Mouse (Mus musculus): ENCODE measurements at regions not wholly inside any gene's neighbourhood (a gene's known extent, or its start where the extent isn't known, plus 50 kb on each side); places are given as distances from the start of the nearest gene placed in this dataset.

DNA sequence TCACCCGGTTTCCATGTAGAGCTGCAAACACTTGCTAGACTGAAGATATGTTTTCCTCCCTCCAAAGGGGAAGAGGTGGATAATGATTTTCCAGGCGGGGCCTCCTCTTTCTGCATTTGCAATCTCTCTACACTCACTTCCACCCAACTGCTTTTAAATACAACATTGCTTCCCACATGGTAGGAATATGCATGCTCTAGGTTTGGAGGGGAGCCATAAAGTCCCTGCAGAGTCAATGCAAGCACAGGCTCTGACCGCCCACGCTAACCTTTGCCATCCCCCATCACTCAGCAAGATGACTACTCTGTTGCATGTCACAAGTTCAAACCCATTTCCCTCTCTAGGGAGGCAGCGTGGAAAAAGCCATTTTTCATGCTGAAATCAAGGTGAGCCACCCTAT lies 372.9 kb downstream of the Tmem132b start:
- Histone ChIP-seq H3K9ac (ENCODE audit: low read depth, low read length, severe bottlenecking) (no peak overlapping the region), H3K9me3 (ENCODE audit: control insufficient read depth, low read length) (no peaks in the 10 kb centered on the region), H3K4me1 (ENCODE audit: control insufficient read depth, insufficient read depth, low read length) (no peaks in the 10 kb centered on the region), H3K4me2 (replicated peaks; ENCODE audit: low read depth, low read length, severe bottlenecking) (no peak overlapping the region), H3K27ac (replicated peaks; ENCODE audit: low read depth, low read length) (no peak overlapping the region), H3K27me3 (ENCODE audit: control insufficient read depth, insufficient read depth, low read length) (no peaks in the 10 kb centered on the region), H3K4me3 (replicated peaks; ENCODE audit: low read length) (no peak overlapping the region), H3K36me3 (ENCODE audit: control insufficient read depth, insufficient read depth, low read length) (no peaks in the 10 kb centered on the region)
- ATAC-seq (ENCODE audit: low FRiP score, low read depth): no peak
- no peak for TF ChIP-seq POLR2A (IDR thresholded peaks at IDR 0.05; ENCODE audit: borderline replicate concordance, extremely low read depth, insufficient read depth, insufficient read length)
- no peak for DNase-seq (ENCODE audit: low spot score)
- 70% methylated on average over 5 of the region's 5 CpGs for WGBS

DNA sequence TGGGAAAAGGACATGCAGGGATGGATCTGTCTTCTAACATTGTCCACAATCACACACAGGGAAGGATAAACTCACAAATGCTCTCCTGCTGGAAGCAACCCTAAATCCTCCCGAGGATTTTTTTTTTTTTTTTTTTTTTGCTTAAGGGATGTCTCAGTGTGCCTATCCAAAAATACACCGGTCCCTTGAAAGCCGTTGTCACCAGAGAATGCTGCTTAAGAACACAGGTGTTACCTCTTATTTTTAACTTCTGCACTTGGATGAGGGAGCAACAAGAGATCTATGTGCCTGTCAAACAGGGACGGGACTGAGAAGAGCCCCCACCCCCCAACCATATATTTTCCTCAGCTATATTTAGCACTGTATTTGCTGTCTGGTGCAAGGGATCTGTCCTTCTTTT lies 375.8 kb downstream of the Tmem132b start:
- Histone ChIP-seq H3K4me2 (replicated peaks; ENCODE audit: low read depth, low read length, severe bottlenecking) (no peak overlapping the region), H3K27ac (replicated peaks; ENCODE audit: low read depth, low read length) (no peak overlapping the region), H3K9me3 (ENCODE audit: control insufficient read depth, low read length) (no peaks in the 10 kb centered on the region), H3K27me3 (ENCODE audit: control insufficient read depth, insufficient read depth, low read length) (no peaks in the 10 kb centered on the region), H3K4me1 (ENCODE audit: control insufficient read depth, insufficient read depth, low read length) (no peaks in the 10 kb centered on the region), H3K9ac (ENCODE audit: low read depth, low read length, severe bottlenecking) (no peak overlapping the region), H3K4me3 (replicated peaks; ENCODE audit: low read length) (no peak overlapping the region), H3K36me3 (ENCODE audit: control insufficient read depth, insufficient read depth, low read length) (no peaks in the 10 kb centered on the region)
- WGBS: 85% methylated on average over 4 of the region's 4 CpGs
- ATAC-seq (ENCODE audit: low FRiP score, low read depth) (no peak), DNase-seq (ENCODE audit: low spot score) (no peak)
- no peak for TF ChIP-seq POLR2A (IDR thresholded peaks at IDR 0.05; ENCODE audit: borderline replicate concordance, extremely low read depth, insufficient read depth, insufficient read length)

DNA sequence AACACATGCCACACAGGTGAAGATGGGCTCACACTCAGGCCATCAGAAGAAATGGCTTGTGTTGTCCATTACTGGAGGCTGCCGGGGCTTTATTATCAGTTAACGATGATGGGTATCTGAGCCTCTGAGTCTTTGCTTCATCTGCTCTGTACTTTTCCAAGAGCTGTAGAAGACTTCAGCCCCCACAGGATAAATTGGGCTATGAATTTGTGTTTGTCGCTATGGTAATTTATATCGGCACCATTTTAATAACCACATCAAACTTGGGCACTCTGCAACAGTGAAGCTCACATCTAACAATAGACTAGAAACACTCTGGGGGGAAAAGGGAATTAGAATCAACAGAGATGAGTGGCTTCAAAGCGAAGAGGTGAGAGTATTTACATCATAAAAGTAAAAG lies 376.3 kb downstream of the Tmem132b start:
- ATAC-seq (ENCODE audit: low FRiP score, low read depth): no peak
- H3K4me3 ChIP-seq (replicated peaks; ENCODE audit: low read length): no peak overlapping the region

DNA sequence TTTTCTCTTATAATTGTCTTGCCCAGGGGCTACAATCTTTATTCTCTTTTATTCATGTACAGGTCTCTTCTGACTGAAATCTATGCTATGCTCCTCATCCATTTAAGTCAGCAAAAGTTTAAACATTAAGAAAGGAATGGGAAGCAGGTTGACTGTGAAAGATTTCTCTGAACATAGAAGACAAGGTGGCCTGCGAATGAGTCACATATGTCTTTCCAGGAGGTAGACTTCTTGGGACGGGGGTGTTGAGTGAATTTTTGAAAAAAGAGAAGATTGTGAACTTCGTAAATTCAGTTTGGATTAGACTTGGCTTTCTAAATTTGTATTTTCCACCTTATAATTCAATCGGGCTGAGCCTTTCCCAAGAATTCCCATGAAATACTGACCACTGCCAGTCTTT lies 384.3 kb downstream of the Tmem132b start:
- Histone ChIP-seq H3K9ac (ENCODE audit: low read depth, low read length, severe bottlenecking) (no peak overlapping the region), H3K27me3 (ENCODE audit: control insufficient read depth, insufficient read depth, low read length) (no peaks in the 10 kb centered on the region), H3K27ac (replicated peaks; ENCODE audit: low read depth, low read length) (no peak overlapping the region), H3K36me3 (ENCODE audit: control insufficient read depth, insufficient read depth, low read length) (no peaks in the 10 kb centered on the region), H3K4me3 (replicated peaks; ENCODE audit: low read length) (no peak overlapping the region), H3K9me3 (ENCODE audit: control insufficient read depth, low read length) (no peaks in the 10 kb centered on the region), H3K4me2 (replicated peaks; ENCODE audit: low read depth, low read length, severe bottlenecking) (no peak overlapping the region), H3K4me1 (ENCODE audit: control insufficient read depth, insufficient read depth, low read length) (no peaks in the 10 kb centered on the region)
- ATAC-seq (ENCODE audit: low FRiP score, low read depth) (no peak), DNase-seq (ENCODE audit: low spot score) (no peak)
- TF ChIP-seq POLR2A (IDR thresholded peaks at IDR 0.05; ENCODE audit: borderline replicate concordance, extremely low read depth, insufficient read depth, insufficient read length): no peak
- WGBS: 89% methylated on average over 4 of the region's 4 CpGs

More for the DNA sequence above, 376.3 kb downstream of the Tmem132b start:
- no peak for DNase-seq (ENCODE audit: low spot score)
- Histone ChIP-seq H3K9me3 (ENCODE audit: control insufficient read depth, low read length) (no peaks in the 10 kb centered on the region), H3K9ac (ENCODE audit: low read depth, low read length, severe bottlenecking) (no peak overlapping the region), H3K4me2 (replicated peaks; ENCODE audit: low read depth, low read length, severe bottlenecking) (no peak overlapping the region), H3K27ac (replicated peaks; ENCODE audit: low read depth, low read length) (no peak overlapping the region), H3K4me1 (ENCODE audit: control insufficient read depth, insufficient read depth, low read length) (no peaks in the 10 kb centered on the region), H3K27me3 (ENCODE audit: control insufficient read depth, insufficient read depth, low read length) (no peaks in the 10 kb centered on the region), H3K36me3 (ENCODE audit: control insufficient read depth, insufficient read depth, low read length) (no peaks in the 10 kb centered on the region)
- WGBS: 97% methylated on average over 5 of the region's 5 CpGs
- TF ChIP-seq POLR2A (IDR thresholded peaks at IDR 0.05; ENCODE audit: borderline replicate concordance, extremely low read depth, insufficient read depth, insufficient read length): no peak

DNA sequence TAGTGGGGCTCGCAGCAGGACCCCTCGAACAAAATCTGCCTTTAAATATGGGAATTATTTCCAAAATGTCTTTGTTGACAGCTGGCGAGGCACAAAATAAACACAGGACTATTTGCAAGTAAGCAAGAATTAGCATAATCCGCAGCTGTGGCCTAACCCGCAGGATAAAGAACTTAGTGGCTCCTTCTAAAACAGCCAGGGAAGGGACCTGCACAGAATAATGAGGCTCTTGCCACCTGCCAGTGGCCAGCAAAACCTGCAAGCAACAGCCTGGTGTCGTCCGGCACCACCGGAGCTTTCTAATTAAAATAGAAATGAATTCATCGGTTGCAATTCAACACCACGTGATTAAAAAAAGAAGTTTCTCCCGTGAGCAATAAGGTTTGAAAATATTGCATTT lies 389.4 kb downstream of the Tmem132b start:
- Histone ChIP-seq H3K36me3 (ENCODE audit: control insufficient read depth, insufficient read depth, low read length) (no peaks in the 10 kb centered on the region), H3K4me3 (replicated peaks; ENCODE audit: low read length) (no peak overlapping the region), H3K9me3 (ENCODE audit: control insufficient read depth, low read length) (no peaks in the 10 kb centered on the region), H3K9ac (ENCODE audit: low read depth, low read length, severe bottlenecking) (no peak overlapping the region), H3K27me3 (ENCODE audit: control insufficient read depth, insufficient read depth, low read length) (no peaks in the 10 kb centered on the region), H3K27ac (replicated peaks; ENCODE audit: low read depth, low read length) (no peak overlapping the region), H3K4me2 (replicated peaks; ENCODE audit: low read depth, low read length, severe bottlenecking) (no peak overlapping the region), H3K4me1 (ENCODE audit: control insufficient read depth, insufficient read depth, low read length) (no peaks in the 10 kb centered on the region)
- 32% methylated on average over 11 of the region's 11 CpGs for WGBS
- DNase-seq (ENCODE audit: low spot score) (no peak), ATAC-seq (ENCODE audit: low FRiP score, low read depth) (no peak)
- TF ChIP-seq POLR2A (IDR thresholded peaks at IDR 0.05; ENCODE audit: borderline replicate concordance, extremely low read depth, insufficient read depth, insufficient read length): no peak

DNA sequence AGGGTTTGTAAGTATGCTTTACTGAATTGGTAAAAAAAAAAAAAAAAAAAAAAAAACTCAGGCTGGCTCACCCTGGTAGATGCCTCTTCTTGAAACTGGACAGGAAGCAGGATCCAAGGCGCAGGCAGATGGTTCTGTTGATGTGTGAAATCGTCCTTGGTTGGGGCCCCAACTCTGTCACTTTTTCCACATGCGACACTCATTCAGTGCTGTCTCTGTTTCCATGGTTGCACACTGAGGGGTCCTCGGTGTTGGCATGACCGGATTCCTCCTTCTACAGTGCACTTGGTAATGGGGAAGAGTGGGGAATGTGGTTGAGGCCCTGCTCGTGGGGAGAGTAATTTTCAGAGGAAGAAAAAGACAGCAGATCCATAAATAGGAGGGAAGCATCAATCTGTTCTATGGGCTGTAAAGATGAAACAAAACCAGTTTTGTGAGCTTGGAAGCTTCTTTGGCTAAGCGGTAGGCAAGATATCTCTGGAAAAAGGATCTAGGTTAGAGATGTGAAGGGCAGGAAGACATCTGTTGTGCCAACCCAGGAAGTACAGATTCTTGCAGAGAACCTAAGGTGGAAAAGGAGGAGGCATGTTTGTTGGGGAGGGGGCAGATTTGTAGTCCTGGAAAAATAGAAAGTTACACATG lies 394.4 kb downstream of the Tmem132b start:
- Histone ChIP-seq H3K27me3 (ENCODE audit: control insufficient read depth, insufficient read depth, low read length) (no peaks in the 10 kb centered on the region), H3K9ac (ENCODE audit: low read depth, low read length, severe bottlenecking) (no peak overlapping the region), H3K4me3 (replicated peaks; ENCODE audit: low read length) (no peak overlapping the region), H3K4me2 (replicated peaks; ENCODE audit: low read depth, low read length, severe bottlenecking) (no peak overlapping the region), H3K27ac (replicated peaks; ENCODE audit: low read depth, low read length) (no peak overlapping the region), H3K36me3 (ENCODE audit: control insufficient read depth, insufficient read depth, low read length) (no peaks in the 10 kb centered on the region), H3K9me3 (ENCODE audit: control insufficient read depth, low read length) (no peaks in the 10 kb centered on the region), H3K4me1 (ENCODE audit: control insufficient read depth, insufficient read depth, low read length) (no peaks in the 10 kb centered on the region)
- no peak for TF ChIP-seq POLR2A (IDR thresholded peaks at IDR 0.05; ENCODE audit: borderline replicate concordance, extremely low read depth, insufficient read depth, insufficient read length)
- DNase-seq (ENCODE audit: low spot score) (no peak), ATAC-seq (ENCODE audit: low FRiP score, low read depth) (no peak)
- 74% methylated on average over 7 of the region's 7 CpGs for WGBS

All from limb, embryonic 14.5 days (tissue).